Mouse (Mus musculus): ENCODE data around the gene Mrps14. TPM values are rescaled to one million over a fixed set of nuclear protein-coding genes. Genes with fewer than 3 reads are reported as not detected.

Gene Mrps14
- polyA plus RNA-seq (2015; fragmentation: Nextera tagmentation; extraction: Ambion mirVana): 237 and 271 TPM in 2 replicates

DNA sequence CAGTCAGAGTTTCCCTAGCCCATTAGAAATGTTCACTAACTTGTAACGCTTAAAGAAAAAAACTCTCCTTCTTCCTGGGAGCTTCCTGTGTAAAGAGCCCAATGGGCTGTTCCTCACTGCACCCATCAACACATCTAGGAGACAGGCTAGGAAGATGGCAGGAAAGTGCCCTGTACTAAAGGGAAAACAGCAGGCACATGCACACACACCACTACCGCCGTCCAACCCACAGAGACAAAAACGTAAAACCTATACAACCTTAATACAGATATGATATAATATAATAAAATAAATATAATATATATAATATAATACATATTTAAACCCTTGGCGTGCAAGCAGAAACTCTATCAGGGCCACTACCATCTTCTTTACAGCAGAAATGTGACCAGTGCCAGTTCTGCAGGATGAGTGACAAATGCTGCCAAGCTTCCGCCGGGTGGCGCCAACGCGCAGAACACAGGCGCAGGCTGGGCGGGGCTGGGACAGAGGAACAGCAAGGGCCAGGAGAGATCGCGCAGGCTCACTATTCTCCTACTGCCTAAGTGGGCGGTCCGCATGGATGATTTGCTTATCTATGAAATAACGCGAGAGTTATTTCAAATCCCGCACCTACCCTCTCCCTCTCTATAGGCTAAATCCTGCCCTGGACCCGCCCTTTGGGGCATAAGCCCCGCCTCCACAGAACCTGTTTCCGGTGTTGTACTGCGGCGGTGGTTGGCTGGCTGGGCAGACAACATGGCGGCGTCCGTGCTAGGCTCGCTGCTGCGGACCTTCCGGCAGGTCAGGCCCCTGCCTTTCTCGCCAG lies at the start of gene Mrps14:
Gene Mrps14 (plus strand): TSS at position 687 of the 808 bp plus-strand sequence.

DNA sequence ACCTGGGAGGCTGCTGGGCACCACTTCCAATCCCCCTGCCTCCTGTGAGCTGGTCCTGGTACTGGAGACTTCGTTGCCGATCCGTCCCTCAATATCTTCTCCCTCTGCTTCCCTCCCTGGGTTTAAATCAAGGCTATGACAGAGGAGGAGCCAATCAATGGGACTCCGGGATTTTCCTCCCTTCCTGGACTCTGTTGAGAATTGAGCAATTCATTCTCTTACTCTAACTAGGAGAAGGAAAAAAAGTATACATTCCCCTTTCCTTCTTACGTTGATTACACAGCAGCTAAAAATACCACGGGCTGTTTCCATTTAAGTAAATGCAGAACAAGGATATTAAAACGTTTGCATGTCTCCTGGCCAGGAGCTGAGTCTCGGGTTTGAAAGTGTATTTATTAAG lies 41.5 kb upstream of the Mrps14 start, which contains the start of gene Tnn:
Gene Tnn (minus strand): TSS at position 101 of the 400 bp plus-strand sequence.

DNA sequence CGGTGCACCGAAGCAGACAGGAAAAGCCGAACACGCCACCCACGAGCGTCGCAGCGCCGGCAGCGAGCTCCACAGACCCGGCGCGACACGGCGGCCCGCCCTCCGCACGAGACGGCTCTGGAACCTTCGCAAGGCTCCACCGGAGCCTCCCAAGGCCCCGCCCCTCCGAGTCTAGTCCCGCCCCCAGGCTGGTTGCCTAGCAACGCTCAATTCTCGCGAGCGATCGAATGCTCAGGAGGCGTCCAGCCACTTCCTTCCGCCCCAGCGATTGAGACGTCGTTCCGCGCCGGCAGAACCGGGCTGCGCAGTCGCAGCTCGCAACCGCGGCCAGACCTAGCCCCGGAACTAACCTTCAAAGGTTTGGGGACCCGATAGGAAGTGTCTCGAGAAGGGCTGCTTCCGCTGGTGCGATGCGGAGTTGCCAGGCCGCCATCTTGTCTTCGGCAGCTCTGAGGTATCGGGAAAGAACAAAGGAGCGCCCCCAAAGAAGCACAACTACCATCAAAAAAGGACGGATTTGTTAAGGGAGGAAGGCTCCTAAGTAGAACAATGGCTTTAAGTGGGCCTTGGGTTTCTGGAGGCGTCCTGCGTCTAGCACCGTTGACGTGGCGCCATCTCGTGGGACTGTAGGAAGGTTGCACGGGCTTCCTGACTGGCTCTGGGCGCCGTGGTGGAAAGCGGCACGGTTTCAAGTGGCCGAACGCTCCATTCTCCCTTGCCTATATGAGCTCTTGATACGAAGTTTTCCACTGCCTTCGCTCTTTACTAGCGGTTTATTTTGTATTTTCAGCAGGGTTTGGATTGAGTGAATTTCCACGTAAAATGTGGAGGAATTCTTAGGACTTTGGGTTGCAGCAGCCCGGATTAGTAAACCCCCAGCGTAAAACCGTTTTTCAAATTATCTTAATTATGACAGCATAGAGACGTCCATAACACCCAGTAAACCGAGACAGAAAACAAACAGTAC lies 18.0 kb downstream of the Mrps14 start, which contains the start of gene Cacybp:
Gene Cacybp (minus strand): TSS at position 173 of the 967 bp plus-strand sequence.

Other genes with a start within 250 kb of the Mrps14 start
- gene 4930523C07Rik, start 150.8 kb upstream of the Mrps14 start, polyA plus RNA-seq (2015; fragmentation: Nextera tagmentation; extraction: Ambion mirVana): 48.5 and 55.4 TPM in 2 replicates
- gene Tnn, start 41.6 kb upstream of the Mrps14 start, polyA plus RNA-seq (2015; fragmentation: Nextera tagmentation; extraction: Ambion mirVana): 0.79 and 0.94 TPM in 2 replicates
- gene Cacybp, start 17.7 kb downstream of the Mrps14 start, polyA plus RNA-seq (2015; fragmentation: Nextera tagmentation; extraction: Ambion mirVana): 94.9 and 113 TPM in 2 replicates